Mouse (Mus musculus) thymus, adult 2 months (tissue): Measurements from ENCODE around the gene Rab32. TPM values are rescaled to one million over a fixed set of nuclear protein-coding genes. Genes with fewer than 3 reads are reported as not detected.
"Not testable (repeated sequence)": the region's sequence is repeated elsewhere in the genome, so short reads cannot be mapped to it uniquely, and the experiment has no call there.

Source experiments
- DNase-seq: peaks from one replicate; pipeline ENCODE4 v3.0.0; 2021
- H3K27ac ChIP-seq: fragments of 200-500 bp; 2 replicates; pipeline ENCODE4 v1.5.1; 2012; ENCODE audit warnings: low read length, control low read depth; ENCODE audit not compliant: control insufficient read depth, insufficient read depth
- H3K27me3 ChIP-seq: fragments of 200-500 bp; 2 replicates; pipeline ENCODE4 v1.6.1; 2012; ENCODE audit warnings: mild to moderate bottlenecking, low read length, moderate library complexity, mixed read lengths; ENCODE audit not compliant: control insufficient read depth, insufficient read depth
- H3K36me3 ChIP-seq: fragments of 200-500 bp; 2 replicates; pipeline ENCODE4 v1.6.1; 2012; ENCODE audit warnings: mild to moderate bottlenecking, low read length, moderate library complexity; ENCODE audit not compliant: control insufficient read depth, insufficient read depth
- H3K4me1 ChIP-seq: fragments of 200-500 bp; replicated peaks from 2 replicates; pipeline ENCODE4 v1.6.1; 2012; ENCODE audit warnings: low read length; ENCODE audit not compliant: control insufficient read depth, insufficient read depth
- H3K4me3 ChIP-seq: fragments of 200-500 bp; 2 replicates; pipeline ENCODE4 v1.5.1; 2012; ENCODE audit warnings: mild to moderate bottlenecking, low read length, control low read depth, moderate library complexity; ENCODE audit not compliant: control insufficient read depth, insufficient read depth
- CTCF ChIP-seq: fragments of 200-500 bp; IDR thresholded peaks from 2 replicates; pipeline ENCODE4 v1.5.1; 2012; ENCODE audit warnings: mild to moderate bottlenecking, control low read depth, low read length, moderate library complexity, borderline replicate concordance; ENCODE audit not compliant: control insufficient read depth, poor library complexity, insufficient read depth; ENCODE audit errors: extremely low read depth
- POLR2A ChIP-seq: fragments of 200-500 bp; IDR thresholded peaks from 2 replicates; pipeline ENCODE4 v1.6.1; 2012; ENCODE audit warnings: mild to moderate bottlenecking, low read length, control low read depth, moderate library complexity; ENCODE audit not compliant: control insufficient read depth, poor library complexity, insufficient read depth; ENCODE audit errors: extremely low read depth
- WGBS: fragments of 180-500 bp; shearing (Covaris S2); methylation state at CpG from one replicate; pipeline ENCODE4 v1.1.7; 2018; 5-methylcytosine and 5-hydroxymethylcytosine counted together
- polyA plus RNA-seq: library from polyadenylated mRNA; depleted of rRNA; stranded (reverse); fragments of >200 nt; gene quantifications from 2 replicates; pipeline ENCODE4 v1.2.3, GENCODE M21; 2012; rRNA removed

Gene Rab32
- 13.7 and 14.2 TPM in 2 replicates for polyA plus RNA-seq

DNA sequence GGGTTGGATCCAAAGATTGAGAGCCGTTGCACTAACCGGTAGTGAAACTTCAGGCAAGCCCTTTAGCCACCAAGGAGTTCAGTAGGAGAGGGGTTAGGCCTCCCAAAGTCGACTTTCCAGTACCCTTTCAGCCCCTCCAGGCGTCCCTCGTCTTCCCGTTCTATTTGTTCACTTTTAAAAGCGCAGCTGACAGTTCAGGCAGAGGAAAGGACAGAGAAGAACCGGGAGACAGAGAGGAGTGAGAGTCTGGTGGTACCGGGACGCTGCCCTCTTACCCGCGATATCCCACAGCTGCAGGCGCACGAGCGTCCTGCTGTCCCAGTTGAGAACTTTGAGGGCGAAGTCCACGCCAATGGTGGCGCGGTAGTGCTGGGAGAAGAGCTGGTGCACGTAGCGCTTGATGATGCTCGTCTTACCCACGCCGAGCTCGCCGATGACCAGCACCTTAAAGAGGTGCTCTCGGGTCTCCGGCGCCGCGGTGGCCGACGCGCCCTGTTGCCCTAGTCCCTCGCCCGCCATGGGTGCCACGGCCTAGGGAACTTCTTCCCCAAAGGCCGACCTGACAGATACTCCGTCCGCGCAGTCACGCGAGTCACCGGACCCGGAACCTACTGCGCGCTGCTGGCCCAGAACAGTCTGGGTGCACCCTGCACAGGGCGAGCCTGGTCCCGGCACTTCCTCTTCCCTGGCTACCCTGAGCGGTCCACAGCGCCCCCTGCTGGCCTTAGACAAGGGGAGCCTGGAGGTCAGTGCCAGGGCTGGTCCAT lies at the start of gene Rab32:
TSS of gene Rab32 (minus strand) at position 696 of the 767 bp plus-strand sequence.
- WGBS, result 1% methylated on average over 51 of the region's 51 CpGs
- Histone ChIP-seq H3K27me3 (no peaks in the 10 kb centered on the region), H3K4me3 (peak within 1 kb of the TSS; percentile 71), H3K36me3 (no peaks in the 10 kb centered on the region), H3K27ac (no peak within 1 kb of the TSS; the same call in 1 of the 2 replicates), H3K4me1 (peaks cover 3% of the 10 kb centered on the region; the same call in 1 of the 2 replicates)
- peak; percentile 93 for TF ChIP-seq CTCF
- no peak for TF ChIP-seq POLR2A
- peak; percentile 89 for DNase-seq

DNA sequence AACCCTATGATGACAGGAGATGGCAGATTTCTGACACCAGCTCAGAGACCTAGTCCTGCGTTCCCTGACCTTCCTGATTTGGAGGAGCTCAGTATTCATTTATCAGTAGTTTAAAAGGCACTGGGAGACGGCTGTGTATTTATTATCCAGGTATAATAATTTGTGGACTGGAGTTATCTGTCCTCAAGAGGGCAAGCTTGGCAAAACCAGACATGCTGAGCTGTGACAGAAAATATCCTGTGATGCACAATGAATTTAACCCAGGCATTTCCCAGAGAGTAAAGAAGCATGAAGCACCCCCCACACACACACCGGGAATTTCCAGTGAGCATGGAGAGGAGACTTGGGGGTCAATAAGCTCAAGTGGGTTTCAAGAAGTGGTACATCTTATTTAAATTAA lies 42.7 kb upstream of the Rab32 start:
- Histone ChIP-seq H3K27ac (no peak overlapping the region), H3K36me3 (no peaks in the 10 kb centered on the region), H3K4me3 (no peak overlapping the region), H3K27me3 (no peaks in the 10 kb centered on the region), H3K4me1 (no peaks in the 10 kb centered on the region)
- 86% methylated on average over 3 of the region's 3 CpGs for WGBS
- TF ChIP-seq POLR2A (no peak), CTCF (no peak)
- DNase-seq, result no peak

DNA sequence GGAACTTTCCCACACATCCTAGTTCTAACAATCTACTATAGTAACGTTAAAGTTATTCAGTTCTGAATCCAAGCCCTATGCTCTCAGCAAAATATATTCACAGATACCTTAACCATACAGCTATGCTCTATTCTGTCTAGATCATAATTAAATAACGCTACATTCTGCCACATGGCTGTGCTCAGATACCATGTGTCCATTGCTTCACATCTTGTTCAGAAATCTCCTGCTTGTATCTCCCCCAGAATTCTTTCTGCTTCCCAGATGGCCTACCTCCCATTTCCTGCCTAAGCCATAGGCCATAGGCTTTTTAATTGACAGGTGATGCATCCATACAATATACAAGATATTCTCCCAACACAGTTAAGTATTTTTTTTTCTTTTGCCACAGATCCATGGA lies 39.4 kb upstream of the Rab32 start:
- DNase-seq, H3K4me3 ChIP-seq, H3K36me3 ChIP-seq, H3K4me1 ChIP-seq, H3K27me3 ChIP-seq, H3K27ac ChIP-seq: not testable (repeated sequence)
- 95% methylated on average over 2 of the region's 2 CpGs for WGBS

DNA sequence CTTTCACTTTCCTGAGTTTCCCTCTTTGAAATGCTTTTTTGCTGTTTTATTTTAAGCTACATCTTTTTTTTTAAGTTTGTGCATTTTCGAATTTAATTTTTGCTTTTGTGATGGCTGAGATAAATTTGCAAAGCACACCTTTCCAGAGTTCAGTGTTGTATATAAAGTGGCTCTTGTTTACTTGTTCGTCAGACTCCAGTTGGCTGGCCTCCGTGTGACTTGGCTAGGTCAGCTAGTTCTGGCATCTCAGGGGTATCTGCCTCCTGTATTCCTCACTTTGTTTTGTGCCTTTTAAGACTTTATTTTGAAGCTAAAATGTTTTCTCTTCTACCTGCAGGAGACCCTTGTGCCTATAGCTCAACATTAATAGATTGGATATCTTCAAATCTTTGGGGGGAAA lies 22.7 kb upstream of the Rab32 start:
- Histone ChIP-seq H3K27me3 (no peaks in the 10 kb centered on the region), H3K36me3 (no peaks in the 10 kb centered on the region), H3K4me1 (no peaks in the 10 kb centered on the region), H3K4me3 (no peak overlapping the region), H3K27ac (no peak overlapping the region)
- DNase-seq, result no peak
- 85% methylated on average over 3 of the region's 3 CpGs for WGBS
- no peak for TF ChIP-seq POLR2A
- TF ChIP-seq CTCF, result no peak

DNA sequence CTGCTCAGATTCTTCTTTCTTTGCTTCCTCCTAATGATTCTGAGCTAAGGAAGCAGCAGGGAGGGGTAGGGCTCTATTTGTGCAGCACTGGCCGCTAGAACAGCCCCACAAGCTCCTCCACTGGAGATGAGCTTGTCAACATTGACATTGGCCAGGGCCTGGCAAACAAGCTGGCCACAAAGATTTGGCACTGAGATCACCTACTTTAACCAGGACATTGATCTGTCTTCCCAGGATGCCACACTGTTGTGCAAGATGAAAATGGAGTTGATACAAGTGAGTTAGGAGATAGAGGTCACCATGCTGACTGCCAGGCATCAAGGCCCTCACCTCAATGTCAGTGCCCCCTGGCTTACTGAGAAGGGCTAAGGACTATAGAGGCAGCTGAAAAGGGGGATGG lies 21.8 kb upstream of the Rab32 start:
- no peaks in the 10 kb centered on the region for H3K36me3 ChIP-seq
- DNase-seq, result no peak
- 80% methylated on average over 1 of the region's 1 CpGs for WGBS
- H3K27me3 ChIP-seq, result no peaks in the 10 kb centered on the region
- TF ChIP-seq POLR2A (no peak), CTCF (no peak)
- H3K4me1 ChIP-seq, result no peaks in the 10 kb centered on the region
- H3K27ac ChIP-seq, result no peak overlapping the region
- H3K4me3 ChIP-seq, result no peak overlapping the region

DNA sequence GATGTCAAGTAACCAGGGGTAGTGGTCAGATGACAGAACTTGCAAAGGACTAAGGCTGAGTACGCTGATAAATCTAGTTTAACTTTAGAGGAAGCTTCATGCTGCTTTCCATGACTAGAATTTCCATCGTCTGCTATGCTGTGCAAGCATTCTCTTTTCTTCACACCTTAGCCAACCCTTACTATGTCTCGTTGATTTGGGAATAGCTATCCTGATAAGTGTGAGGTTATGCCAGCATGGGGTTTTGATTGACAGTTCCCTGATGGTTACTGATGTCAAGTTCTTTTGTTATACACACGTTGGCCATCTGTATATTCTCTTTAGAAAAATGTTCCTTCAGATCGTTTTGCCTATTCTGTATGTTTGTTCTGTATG lies 259 bp upstream of the Rab32 start:
- H3K27ac ChIP-seq, result no peak overlapping the region
- 37% methylated on average over 5 of the region's 5 CpGs for WGBS
- no peak for TF ChIP-seq POLR2A
- TF ChIP-seq CTCF, result no peak
- no peaks in the 10 kb centered on the region for H3K27me3 ChIP-seq
- DNase-seq, result no peak
- H3K4me1 ChIP-seq, result peaks cover 3% of the 10 kb centered on the region; the same call in 1 of the 2 replicates
- H3K36me3 ChIP-seq, result no peaks in the 10 kb centered on the region
- H3K4me3 ChIP-seq, result no peak overlapping the region

DNA sequence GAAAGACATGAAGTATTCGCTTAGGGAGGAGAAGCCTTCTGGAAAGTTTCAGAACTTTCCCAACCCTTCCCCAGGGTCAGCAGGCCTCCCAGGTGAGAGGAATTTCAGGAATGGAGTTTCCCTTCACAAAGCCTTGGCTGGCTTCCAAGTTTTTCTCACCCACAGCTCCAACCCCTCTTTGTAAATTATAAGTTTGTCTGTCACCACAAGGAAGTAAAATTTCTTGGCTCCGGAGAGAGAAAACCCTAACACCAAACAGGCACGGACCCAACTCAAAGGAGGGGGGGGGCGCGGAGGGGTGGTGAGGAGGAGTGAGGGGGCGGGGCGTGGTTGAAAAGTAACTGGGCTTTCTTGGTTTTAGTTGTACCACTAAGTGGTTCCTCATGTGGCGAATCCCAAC lies 980 bp downstream of the Rab32 start:
- no peak for TF ChIP-seq CTCF
- no peak for TF ChIP-seq POLR2A
- Histone ChIP-seq H3K27me3 (no peaks in the 10 kb centered on the region), H3K36me3 (no peaks in the 10 kb centered on the region), H3K4me1 (peaks cover 3% of the 10 kb centered on the region; the same call in 1 of the 2 replicates), H3K4me3 (no peak overlapping the region), H3K27ac (no peak overlapping the region)
- peak; percentile 12 for DNase-seq
- 10% methylated on average over 8 of the region's 8 CpGs for WGBS
